16 mouse cellular contexts compared by ENCODE assay signal in the genomic region with DNA sequence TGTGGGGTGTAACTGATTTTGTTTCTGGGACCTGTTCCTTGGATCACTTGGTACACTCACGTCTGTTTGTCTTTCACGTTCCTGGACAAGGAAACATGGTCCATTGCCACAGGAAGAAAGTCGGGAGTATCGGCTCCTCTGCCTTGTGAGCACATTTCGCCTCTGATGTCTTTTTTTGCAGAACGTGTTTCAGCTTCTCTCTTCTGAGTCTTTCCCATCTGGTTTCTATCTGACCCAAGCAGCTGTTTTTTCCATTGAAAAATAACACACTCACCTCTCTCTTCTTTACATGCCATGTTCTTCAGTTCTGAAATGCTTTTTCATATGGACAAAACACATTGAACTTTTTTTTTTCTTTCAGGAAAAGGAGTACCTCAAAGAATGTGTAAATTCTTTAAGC.
DNase-seq lines count a peak whose midpoint lies in the region; ATAC-seq lines count a peak whose summit lies in the region.
"Had no signal": no experiment of that assay in that cellular context is flagged by ENCODE, and none has a peak within 500 bp of the region (broad histone marks: within the 10 kb centered on the region; RNA-seq: fewer than 3 reads in every experiment).

No protein-coding gene starts in this region.

- no peaks in the 10 kb centered on the region for H3K36me3 ChIP-seq in embryonic facial prominence, embryonic 10.5 days (replicated peaks)
- H3K36me3 ChIP-seq in limb, embryonic 15.5 days, result no peaks in the 10 kb centered on the region
- H3K36me3 ChIP-seq in kidney, embryonic 14.5 days (ENCODE audit: control insufficient read depth, insufficient read depth, low read length), result no peaks in the 10 kb centered on the region
- H3K36me3 ChIP-seq: forebrain, embryonic 15.5 days had no signal

- H3K4me3 ChIP-seq in embryonic facial prominence, embryonic 10.5 days, result no peak overlapping the region
- H3K4me3 ChIP-seq in limb, embryonic 15.5 days, result no peak overlapping the region
- H3K4me3 ChIP-seq in kidney, embryonic 14.5 days (ENCODE audit: low read length), result no peak overlapping the region
- H3K4me3 ChIP-seq: forebrain, embryonic 15.5 days; heart, adult 2 months had no signal

- H3K27me3 ChIP-seq in embryonic facial prominence, embryonic 10.5 days (replicated peaks; ENCODE audit: low read depth, poor library complexity, severe bottlenecking), result no peaks in the 10 kb centered on the region
- no peaks in the 10 kb centered on the region for H3K27me3 ChIP-seq in limb, embryonic 15.5 days
- no peaks in the 10 kb centered on the region for H3K27me3 ChIP-seq in kidney, embryonic 14.5 days (ENCODE audit: control insufficient read depth, insufficient read depth, low read length)
- H3K27me3 ChIP-seq: forebrain, embryonic 15.5 days had no signal

- H3K27ac ChIP-seq in embryonic facial prominence, embryonic 10.5 days (replicated peaks), result peak overlapping the region; percentile 66
- peak overlapping the region; percentile 74 for H3K27ac ChIP-seq in limb, embryonic 15.5 days
- H3K27ac ChIP-seq in kidney, embryonic 14.5 days (ENCODE audit: low read depth, low read length), result no peak overlapping the region
- H3K27ac ChIP-seq: forebrain, embryonic 15.5 days; heart, adult 2 months; hindbrain, embryonic 14.5 days; liver, embryonic 14.5 days had no signal

- no peak overlapping the region for H3K4me2 ChIP-seq in limb, embryonic 15.5 days
- H3K4me2 ChIP-seq in kidney, embryonic 14.5 days (replicated peaks; ENCODE audit: low read depth, low read length), result no peak overlapping the region
- H3K4me2 ChIP-seq: forebrain, embryonic 15.5 days; hindbrain, embryonic 14.5 days had no signal

- 66% methylated on average over 6 of the region's 6 CpGs for WGBS in embryonic facial prominence, embryonic 10.5 days
- WGBS in limb, embryonic 15.5 days, result 32% methylated on average over 6 of the region's 6 CpGs
- 53% methylated on average over 6 of the region's 6 CpGs for WGBS in kidney, embryonic 14.5 days

- no peaks in the 10 kb centered on the region for H3K9me3 ChIP-seq in embryonic facial prominence, embryonic 10.5 days
- no peaks in the 10 kb centered on the region for H3K9me3 ChIP-seq in limb, embryonic 15.5 days
- no peaks in the 10 kb centered on the region for H3K9me3 ChIP-seq in kidney, embryonic 14.5 days (ENCODE audit: control insufficient read depth, low read length)
- H3K9me3 ChIP-seq: forebrain, embryonic 15.5 days had no signal

- H3K9ac ChIP-seq in limb, embryonic 15.5 days, result no peak overlapping the region
- H3K9ac ChIP-seq in kidney, embryonic 14.5 days (ENCODE audit: low read depth, low read length), result no peak overlapping the region
- H3K9ac ChIP-seq: forebrain, embryonic 15.5 days; hindbrain, embryonic 14.5 days; liver, embryonic 14.5 days had no signal

- no peak for ATAC-seq in limb, embryonic 15.5 days (ENCODE audit: insufficient number of reproducible peaks, low FRiP score, low TSS enrichment, low read depth)
- no peak for ATAC-seq in kidney, embryonic 14.5 days (ENCODE audit: low FRiP score, low TSS enrichment)
- ATAC-seq: forebrain, embryonic 15.5 days had no signal

- peak; percentile 53 for DNase-seq in embryo, embryonic 10.5 days (ENCODE audit: low spot score)
- no peak for DNase-seq in embryo, embryonic 11 days
- no peak for DNase-seq in embryonic facial prominence, embryonic 10.5 days (ENCODE audit: low spot score)
- peak; percentile 9 for DNase-seq in induced T-regulatory cell, adult 2 months (ENCODE audit: low read depth)
- no peak for DNase-seq in thymus, adult 18-20 months
- DNase-seq in lung, postnatal 4 days, result no peak
- DNase-seq: cerebellum, postnatal 14 days; kidney, adult 8-10 months; kidney, postnatal 36 days; right cerebral cortex, postnatal 14 days had no signal

- H3K4me1 ChIP-seq in embryonic facial prominence, embryonic 10.5 days, result peaks cover 13% of the 10 kb centered on the region
- H3K4me1 ChIP-seq in limb, embryonic 15.5 days, result peaks cover 18% of the 10 kb centered on the region
- no peaks in the 10 kb centered on the region for H3K4me1 ChIP-seq in kidney, embryonic 14.5 days (ENCODE audit: control insufficient read depth, insufficient read depth, low read length)

Comparison
In these comparisons a context has a peak if more than half of its experiments do, and no peak if none do; other contexts are left out.
1. DNase-seq: peak in embryo, embryonic 10.5 days (single experiment) and induced T-regulatory cell, adult 2 months (single experiment); none in embryo, embryonic 11 days (single experiment), embryonic facial prominence, embryonic 10.5 days (single experiment), thymus, adult 18-20 months (0 of 2) and lung, postnatal 4 days (0 of 2).